Mouse (Mus musculus): ENCODE measurements around the gene Sult2a4.
"Not testable (repeated sequence)": the region's sequence is repeated elsewhere in the genome, so short reads cannot be mapped to it uniquely, and the experiment has no call there.

The Sult2a4 gene

DNA sequence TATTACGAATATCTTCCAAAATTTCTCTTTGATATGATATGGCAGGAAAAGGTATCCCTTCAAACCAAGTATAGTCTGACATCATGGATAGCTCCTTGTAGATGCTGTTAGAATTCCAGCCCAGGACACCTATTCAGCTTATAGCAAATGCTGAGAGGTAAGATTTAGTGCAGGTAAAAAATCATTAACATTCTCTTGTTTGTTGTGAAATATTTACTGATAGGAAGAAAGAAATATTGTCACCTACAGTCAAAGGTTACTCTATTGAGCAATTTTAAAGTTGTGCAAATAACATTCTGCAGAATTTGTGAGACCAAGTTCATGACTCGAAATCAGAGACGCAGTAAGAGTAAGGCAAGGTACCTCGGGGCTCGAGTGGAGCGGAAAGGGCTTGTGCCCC lies at the start of gene Sult2a4:
Sult2a4 (minus strand) TSS at position 101 of the 400 bp plus-strand sequence.
- DNase-seq (ENCODE audit: low spot score): not testable (repeated sequence)

DNA sequence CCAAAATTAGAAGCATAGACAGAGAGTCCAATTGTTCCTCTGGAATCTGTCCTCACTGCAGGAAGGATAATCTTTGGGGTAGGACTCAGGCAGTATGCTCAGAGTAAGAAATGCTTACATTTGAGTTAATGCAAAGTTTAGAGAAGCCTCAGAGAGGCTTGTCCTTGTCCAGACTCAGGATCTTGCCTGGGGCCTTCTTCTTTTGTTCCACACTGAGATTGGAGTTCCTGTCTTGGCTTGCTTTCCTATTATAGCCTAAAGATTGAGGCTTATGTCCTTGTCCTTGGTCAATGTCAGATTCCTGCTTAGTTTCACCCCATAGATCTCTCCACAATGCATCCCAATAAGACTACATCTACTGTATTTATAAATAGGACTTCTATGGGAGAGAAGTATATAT lies 41.4 kb upstream of the Sult2a4 start:
- not testable (repeated sequence) for DNase-seq (ENCODE audit: low spot score)

DNA sequence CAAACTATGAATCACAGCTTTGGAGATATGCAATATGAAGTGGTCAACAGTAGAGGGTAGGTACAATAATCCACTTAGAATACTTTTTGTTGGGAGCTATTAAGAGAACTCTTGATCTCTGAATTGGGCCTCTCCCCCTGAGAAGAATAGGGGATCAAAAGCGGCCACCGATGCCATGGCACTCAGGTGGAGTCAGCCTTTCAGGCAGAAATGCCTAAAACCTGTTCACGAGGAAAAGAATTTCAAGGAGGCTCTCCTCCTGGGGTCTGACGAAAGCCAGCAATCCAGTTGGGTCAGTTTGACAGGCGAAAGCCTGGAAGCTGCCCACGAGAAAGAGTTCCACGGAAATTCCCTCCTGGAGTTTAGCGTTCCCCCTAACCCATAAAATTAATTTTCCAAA lies 23.7 kb upstream of the Sult2a4 start:
- DNase-seq (ENCODE audit: low spot score): no peak

DNA sequence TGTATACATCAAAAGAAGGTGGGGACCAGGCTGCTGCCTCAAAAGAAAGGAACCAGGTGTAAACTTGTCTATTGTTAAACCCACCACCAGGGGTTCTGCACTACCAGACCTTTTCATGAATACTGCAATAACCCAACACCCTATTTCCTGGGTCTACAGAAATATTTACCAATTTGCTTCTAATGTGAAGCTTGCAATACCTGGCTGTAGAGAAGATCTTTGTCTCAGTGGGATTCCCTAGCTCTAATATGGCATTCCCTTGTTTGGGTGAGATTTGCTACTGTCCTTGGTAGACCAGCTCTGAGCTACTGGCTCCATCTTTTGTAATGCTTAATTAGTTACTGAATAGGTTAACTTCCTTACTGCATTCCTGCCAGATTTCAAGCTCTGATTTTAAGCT lies 21.3 kb upstream of the Sult2a4 start:
- not testable (repeated sequence) for DNase-seq (ENCODE audit: low spot score)
